Mouse (Mus musculus) layer of hippocampus, postnatal 10 days (tissue): ENCODE measurements around the gene Zdhhc19. TPM values are rescaled to one million over a fixed set of nuclear protein-coding genes. Genes with fewer than 3 reads are reported as not detected.
"Not testable (repeated sequence)": the region's sequence is repeated elsewhere in the genome, so short reads cannot be mapped to it uniquely, and the experiment has no call there.

Experiments used
- DNase-seq, 2 experiments: peaks; one replicate each; pipeline ENCODE4 v3.0.0; 2021; ENCODE audit warnings: low spot score in 2 of 2
- total RNA-seq, 2 experiments: library from RNA; stranded (reverse); gene quantifications; 2 replicates each; pipeline ENCODE4 v1.2.3; 2021

Gene Zdhhc19
- total RNA-seq, 2 experiments from 2014 or later = not detected

DNA sequence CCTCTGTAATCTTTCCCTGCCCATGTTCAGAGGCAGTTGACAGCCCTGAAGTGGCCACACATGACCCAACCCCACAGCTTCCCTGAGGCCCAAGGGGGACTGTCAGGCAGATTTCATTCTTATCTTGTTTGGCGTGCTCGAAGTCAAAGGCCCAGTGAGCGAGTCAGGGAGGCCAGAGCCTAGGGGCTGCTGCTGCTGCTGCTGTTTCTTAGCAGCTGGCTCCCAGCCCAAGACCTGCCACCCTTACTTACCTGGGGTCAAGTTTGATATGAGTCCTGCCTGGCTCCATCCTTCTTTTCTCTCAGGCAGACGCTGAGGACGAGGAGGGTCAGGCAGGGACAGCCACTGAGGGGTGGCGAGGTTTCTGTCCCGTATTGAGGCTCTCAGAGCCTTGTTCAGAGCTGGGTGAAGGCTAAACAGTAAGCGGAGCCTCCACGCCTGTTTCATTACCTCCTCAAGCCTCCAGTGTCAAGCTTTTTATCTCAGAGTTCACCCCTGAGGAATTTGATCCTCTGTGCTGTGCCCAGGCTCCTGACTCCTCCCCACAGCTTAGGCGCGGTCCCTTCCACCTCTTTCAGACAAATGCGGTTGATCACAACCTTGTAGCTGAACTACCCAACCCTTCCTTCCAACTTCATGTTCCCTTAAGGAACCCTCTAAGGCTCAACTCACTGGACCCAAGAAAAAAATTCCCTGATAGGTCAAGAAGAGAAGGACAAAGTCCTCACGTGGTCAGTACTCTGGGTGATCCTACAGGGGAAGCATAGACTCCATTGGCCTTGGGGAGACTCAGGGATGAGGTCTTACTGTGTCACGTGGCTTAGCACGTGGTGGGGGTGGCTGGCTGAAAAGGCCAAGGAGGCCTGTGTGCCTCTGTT lies 8.6 kb upstream of the Zdhhc19 start, which contains the start of gene Slc51a:
TSS of gene Slc51a (minus strand) at position 646 of the 878 bp plus-strand sequence.
- no peak for DNase-seq

DNA sequence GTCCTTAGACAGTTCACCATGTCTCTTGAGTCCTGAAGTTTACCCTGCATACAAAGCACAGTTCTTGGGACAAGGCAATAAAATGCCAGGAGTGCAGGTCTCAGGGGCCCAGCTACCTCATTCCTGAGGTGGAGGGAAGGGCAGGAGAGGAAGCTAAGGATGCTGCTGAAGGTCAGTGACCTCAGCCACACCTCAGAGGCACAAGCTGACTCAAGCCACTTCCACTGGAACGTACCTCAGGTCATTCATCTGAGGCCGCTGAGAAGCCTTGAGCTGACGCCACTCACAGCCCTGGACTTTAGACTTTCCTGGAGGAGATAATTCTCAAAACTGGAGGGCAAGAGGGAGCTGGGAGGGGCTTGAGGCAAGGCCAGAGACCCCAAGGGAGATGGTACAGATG lies 7.1 kb upstream of the Zdhhc19 start:
- DNase-seq = no peak

DNA sequence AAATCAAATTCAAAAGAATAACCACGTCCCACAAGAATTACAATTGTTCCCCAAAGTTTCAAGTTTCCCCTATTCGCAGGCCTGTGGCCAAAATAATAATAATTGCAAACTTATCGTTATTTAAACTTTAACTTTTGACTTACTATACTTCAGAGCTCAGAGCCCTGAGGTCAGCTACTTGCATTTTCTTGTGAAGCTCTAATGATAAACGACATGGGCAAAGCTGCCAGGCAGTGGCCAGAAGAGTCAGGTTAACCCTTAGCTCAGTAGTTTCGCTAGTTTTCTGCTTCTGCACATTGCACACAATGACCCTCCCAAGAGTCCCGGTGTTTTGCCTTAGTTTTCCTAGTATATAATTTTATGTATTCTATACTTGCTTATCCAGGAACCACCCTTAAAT lies 1.7 kb upstream of the Zdhhc19 start:
- not testable (repeated sequence) for DNase-seq

DNA sequence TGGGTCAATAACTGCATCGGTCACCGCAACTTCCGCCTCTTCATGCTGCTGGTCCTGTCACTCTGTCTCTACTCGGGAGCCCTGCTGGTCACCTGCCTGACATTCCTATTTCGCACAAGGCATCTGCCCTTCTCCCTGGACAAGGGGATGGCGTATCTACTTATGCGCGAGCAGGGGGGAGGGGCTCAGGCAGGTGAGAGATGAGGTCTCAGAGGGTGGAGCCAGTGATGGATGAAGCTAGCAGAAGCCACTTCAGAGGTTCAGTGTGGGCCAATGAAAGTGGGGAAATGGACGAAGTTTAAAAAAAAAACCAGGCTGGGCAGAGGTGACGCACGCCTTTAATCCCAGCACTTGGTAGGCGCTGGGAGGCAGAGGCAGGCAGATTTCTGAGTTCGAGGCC lies 2.9 kb downstream of the Zdhhc19 start:
- DNase-seq = no peak

DNA sequence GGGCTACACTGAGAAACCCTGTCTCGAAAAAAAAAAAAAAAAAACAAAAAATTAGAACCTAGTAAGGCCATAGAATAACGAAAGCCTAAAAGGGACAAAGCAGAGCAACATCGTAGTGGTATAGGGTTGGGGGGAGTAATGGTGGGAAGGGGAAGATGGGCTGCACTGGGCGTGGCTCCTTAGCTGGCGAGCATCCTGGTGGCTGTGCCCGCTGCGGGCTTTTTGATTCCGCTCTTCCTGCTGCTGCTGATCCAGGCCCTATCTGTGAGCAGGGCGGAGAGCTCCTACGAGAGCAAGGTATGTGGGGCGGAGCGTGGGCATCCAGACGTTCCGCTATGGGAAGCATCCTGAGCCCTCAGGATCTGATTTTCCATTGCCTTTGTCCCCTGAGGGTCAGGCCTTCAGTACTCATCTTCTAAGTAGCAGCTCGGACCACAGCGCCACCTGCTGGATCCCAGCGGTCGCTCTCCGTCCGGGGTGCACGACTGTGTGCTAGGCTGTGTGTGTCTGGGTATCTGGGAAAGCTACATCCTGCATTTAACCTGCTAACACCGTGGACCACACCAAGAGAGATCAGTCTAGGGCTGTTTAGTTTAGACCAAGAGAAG lies 3.5 kb downstream of the Zdhhc19 start:
- DNase-seq = peak; percentile 91 to 92

DNA sequence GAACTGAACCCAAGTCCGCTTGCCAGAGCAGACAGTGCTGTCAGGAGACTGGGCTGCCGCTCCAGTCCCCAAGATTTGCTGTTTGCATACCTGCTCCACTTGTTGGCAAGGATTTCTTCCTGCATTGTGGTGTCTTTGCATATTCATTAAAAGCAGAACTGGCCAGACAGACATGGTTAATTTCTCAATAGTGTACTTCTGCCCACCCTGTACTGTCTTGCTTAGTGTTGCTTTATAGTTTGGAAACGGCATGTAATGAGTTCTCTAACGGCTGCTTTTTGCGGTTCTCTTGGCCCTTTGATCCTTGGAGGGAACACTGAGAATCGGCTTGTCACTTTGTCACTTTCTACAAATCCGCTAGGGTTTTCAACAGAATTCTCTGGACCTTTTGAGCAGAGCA lies 5.4 kb downstream of the Zdhhc19 start:
- no peak for DNase-seq

DNA sequence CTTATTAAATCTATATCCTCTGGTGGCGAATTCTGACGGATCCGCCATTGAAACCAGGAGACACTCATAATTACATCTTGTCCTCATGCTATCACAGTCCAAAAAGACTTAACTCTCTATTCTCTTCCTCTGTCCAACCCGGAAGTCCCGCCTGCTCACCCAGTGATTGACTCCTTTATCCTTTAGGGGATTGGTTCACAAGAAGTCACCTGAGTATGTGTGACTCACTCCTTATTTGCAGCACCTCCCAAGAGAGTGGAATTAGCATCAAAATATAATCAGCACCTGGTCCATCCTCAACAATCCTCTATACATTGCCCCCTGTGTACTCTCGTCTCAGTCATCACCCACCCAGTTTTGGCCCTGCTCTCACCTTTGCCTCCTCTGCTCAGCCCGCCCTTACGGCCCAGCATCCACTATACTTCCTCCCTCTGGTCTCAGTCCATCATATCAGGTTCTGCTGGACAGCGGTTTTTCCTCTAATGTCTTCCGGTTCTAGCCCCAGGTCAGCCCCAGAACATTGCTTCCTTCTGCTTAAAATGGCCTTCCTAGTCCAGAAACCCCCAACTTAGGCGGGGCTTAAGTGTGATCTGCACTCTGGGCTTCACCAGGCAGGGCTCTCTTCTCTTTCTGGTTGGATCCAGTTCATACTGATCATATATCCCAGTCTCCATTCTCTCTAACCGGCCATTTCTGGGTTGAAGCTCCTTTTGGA lies 6.7 kb downstream of the Zdhhc19 start:
- no peak for DNase-seq

DNA sequence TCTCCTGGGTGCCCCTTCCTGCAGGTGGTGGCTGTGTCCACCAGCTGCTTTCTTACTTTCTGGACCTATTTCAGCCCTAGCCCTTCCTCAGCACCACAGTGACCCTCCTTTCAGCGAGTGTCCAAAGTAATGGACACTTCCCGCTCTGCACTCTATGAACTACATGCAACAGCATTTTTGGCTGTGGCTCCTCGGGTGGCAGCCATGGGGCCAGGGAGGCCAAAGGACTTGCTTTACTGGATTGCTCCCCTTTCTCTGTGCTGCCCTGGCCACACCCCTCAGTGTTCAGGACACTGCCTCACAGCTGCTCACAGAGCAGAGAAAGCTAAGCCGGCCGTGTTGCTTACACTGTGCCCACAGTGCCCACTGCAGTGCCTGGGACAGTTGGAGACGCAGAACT lies 7.6 kb downstream of the Zdhhc19 start:
- no peak for DNase-seq

DNA sequence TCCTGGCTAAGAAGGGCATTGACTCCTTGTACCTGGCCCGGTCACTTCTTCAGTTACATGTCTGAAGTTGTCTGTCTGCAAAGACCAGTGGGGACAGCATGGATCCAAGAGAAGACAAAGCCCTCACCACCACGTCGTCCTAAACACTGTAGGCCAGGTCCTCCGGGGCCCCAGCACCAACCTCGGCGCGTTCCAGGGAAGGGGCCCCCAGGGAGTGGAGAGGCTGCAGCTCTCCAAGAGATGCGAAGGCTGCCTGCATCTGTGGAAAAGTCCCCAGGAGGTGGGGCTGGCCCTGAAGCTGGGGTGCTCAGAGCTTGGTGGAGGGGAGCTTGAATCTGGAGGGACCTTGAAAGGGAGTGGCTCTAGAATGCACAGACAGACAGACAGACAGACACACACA lies 10.2 kb downstream of the Zdhhc19 start:
- DNase-seq = no peak

DNA sequence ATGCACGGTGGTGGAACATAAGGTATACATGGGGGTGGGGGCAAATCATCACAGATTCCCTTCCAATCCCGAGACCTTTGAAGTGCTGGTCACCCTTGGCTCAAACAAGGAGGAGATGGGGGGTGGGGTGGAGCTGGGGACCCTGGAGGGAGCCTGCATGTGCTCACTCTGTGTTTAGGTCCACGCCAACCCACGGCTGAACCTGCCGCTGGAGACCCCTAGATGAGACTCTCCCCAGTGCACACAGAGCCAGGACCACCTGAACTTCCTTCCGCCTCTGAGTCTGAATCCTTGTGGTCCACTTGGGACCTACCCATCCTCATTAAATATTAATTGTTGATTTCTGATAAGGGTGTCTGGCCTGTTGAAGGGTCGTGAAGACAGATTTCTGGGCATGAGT lies 10.8 kb downstream of the Zdhhc19 start:
- DNase-seq = no peak

DNA sequence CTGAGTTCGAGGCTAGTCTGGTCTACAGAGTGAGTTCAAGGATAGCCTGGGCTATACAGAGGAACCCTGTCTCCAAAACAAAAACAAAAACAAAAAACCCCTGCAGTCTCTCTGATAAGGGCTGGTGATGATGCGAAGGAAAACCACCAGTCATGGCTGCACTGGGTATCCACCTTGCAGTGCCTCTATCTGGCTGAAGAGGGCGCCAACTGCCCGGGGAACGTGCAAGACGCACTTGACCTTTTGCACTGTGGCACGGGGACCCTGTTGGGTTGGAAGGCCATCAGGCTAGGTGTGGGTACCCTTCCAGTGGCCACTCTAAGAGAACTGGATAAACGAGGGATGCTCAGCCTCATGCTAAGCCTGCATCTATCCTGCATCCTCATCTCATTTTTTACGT lies 11.3 kb downstream of the Zdhhc19 start:
- peak; percentile 65 to 74 for DNase-seq

DNA sequence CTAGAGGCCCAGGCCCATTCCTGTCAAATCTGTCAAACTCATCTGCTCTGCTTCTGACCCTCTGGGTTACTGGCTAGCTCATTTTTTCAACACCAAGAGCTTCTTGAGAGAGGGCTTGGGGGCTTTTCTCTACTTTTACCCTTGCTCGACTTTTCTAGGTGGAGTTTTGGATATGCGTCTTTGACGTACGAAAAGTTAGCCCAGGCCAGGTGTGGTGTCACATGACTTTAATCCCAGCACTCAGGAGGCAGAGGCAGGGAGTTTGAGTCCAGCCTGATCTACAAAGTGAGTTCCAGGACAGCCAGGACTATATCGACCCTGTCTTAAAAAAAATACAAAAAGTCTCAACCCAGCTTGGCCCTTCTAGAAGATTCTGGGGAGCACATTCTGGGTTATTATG lies 12.0 kb downstream of the Zdhhc19 start:
- DNase-seq = no peak

DNA sequence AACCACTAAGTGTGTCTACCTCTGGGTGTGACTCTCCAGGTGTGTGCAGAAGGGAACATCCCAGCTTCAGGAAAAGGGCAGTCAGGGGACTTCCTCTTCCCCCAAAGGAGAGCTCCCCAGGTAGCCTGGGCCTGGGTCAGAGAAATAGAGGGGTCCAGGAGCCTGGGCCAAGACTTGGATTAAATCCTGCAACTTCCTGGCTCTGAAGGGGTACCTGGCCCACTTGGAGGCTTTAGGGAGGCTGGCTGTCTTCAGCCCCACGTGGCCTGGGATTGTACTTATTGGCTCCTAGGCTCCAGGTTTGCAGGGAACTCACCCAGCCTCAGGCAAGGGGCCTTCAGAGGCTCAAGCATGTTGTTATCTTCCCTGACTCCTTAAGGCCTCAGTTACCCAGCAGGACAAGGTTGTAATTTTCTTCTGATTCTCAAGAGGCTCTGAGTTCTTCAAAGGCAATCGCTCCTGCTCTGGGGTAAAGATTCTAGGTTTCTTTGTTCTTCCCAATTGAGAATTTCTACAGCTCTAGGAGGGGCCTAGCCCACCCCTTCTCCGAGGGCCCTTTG lies 12.5 kb downstream of the Zdhhc19 start:
- no peak for DNase-seq

DNA sequence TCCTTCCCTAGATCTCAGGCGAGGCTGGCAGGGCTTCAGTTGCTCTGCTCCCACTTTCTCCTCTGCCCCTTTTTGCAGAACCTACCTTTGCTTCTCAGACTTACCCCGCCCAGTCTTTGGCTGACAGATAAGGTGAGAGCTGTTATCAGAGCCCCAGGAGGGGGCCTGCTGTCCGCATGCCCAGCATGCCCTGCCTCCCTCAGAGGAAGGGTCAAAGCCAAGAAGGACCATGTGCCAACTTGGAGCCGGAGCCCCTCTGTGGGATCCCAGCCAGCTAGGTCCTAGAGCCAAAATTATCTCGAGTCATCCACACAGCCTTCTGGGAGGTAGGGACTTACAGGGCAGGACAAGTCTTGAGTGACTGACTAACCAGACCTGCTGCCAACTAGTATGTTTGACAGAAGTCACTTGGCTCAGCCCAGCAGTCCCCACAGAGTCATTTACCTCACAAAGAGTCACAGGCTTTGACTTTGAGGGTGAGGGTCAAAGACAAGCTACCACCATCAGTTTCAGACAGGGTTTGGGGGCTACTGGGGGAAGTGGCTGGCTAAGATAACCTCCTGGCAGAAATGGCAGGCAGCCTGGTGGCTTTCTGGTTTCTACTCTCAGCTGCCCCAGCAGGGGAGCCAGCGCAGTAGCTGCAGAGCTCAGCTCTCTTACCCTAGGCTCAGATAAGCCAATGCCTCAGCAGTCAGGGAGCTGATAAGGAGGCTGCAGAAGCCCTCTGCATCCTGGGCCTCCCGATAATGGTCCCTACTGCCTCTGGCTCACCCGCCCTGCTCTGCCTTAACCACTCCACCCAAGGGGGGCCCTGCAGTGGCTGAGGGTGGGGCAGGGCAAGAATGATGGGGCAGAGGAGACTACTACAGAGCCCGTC lies 13.2 kb downstream of the Zdhhc19 start:
- peak in 1 of 2 experiments; percentile 43 for DNase-seq

DNA sequence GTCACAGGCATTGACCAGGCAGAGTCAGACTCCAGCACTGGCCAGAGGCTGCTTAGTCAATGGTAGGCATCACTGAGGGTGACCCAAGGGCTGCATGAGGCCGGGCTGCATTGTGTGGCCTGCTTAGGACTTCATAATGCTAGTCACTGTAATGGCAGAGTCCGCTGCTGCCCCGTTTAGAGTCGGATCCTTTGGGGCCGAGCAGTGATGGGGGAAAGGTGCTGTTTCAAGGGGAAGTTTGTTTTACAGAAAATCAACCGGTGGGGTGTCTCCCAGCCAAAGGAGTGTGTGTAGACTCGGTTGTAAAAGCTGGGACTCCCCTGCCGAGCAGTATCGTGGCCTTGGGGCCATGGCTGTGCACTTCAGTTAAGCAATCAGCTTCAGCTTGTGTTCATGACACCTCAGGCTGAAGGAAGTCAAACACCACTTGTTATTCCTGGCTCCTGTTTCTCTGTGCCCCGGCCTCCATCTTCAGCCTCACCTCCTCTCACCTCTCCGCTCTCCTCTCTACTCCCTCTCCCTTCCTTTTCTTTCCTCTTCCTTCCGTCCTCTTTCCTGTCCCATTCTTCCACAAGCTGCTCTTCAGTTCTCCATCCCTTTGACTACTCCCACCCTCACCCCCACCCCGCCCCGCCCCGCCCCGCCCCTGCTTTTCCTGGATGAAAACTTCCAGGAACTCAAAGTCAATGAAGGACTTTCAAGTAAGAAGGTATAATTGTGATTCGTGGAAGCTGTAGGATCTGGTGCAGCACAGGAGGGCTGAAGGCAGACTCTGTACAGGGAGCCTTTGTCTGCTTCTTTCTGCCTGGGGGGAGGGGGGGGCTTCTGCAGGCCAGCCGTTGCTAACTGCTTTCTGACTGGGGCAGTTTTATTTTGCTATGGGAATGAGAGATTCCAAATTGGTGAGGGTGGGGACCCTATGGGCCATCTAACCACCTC lies 14.6 kb downstream of the Zdhhc19 start:
- no peak for DNase-seq

DNA sequence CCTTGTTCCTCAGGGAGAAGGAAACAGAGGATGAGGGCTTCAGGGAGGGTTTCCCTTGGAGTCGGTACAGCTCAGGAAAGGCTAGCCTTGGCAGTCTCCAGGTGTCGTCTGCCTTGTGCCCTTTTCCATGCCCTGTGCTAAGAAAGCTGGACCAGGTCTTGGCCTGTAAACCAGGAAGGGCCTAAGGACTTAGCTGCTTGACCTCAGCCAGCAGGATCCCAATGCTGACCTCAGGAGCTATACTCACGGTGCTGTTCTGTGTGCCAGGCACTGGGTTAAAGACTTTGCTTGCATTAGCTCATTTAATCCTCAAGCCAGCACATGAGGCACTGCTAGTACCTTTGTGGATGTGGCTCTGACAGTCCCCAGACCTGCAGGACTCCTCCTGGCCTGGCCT lies 15.3 kb downstream of the Zdhhc19 start:
- no peak for DNase-seq

DNA sequence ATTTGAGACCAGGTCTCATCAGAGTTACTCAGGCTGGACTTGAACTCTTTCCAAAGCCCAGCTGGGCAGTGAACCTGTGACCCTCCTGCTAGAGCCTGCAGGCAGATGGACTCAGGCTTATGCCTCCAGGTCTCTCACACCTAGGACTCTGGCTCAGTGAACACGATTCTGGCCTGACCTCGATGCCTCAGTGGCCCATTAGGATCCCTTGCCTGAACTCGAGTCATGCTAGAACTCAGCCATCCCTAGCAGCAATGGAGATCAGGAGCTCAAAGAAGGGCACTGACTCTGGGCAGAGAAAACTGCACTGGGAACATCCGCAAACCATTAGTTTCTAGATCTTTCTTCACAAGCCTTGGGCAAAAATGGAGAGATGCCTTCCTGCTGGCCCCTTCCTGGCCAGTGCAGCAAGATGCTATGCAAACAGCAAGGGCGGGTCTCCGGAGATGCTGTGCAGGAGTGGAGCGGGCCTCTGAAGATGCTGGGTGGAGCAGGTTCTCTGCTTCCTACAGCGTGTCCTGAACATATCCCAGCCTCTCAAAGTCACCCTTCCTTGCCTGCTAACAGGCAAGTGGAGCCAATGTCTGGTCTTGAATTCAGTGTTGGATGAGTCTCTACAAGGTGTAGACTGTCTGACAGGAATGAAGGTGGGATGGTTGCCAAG lies 15.9 kb downstream of the Zdhhc19 start:
- DNase-seq = no peak

DNA sequence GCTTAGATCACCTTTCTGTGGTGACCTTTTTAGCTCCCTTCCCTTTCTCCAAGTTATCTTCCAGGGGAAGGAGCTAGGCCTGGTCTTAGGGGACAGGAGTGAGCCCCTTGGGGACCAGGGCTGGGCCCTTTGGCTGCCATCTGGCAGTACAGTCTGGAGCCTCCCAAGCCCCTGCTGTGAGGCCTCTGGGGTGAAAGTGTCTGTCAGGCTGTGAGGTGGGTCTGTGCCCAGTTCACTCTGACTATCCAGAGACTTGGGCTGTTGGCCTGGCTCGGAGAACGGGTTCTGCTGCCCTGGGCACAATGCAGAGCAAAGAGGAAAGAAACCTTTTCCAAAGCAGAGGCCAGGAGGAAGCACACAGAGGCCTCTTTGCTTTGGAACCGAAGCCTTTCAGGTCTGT lies 16.9 kb downstream of the Zdhhc19 start:
- DNase-seq = no peak

DNA sequence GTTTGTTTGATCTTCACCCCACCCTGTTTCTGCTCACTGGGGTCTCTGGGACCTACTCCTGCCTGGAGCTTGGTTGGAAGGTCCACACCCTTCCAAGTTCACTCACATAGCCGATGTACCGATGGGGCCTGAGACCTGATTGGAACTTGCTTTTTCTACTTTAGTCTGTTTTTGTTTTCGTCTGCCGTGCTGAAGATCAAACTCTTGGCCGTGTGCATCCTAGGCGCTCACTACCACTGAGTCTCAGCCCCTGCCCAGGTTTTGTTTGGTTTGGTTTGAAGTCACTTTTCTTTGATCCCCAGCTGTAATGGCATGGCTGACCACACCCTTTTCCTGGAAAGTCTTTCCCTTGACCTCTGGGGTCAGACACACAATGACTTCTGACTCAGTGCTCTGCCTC lies 17.3 kb downstream of the Zdhhc19 start:
- DNase-seq = no peak
